Mouse (Mus musculus): ENCODE measurements around the gene Aqp7.
A peak's percentile ranks its signal among the peaks of the same experiment; 100 is the strongest.

The Aqp7 gene

DNA sequence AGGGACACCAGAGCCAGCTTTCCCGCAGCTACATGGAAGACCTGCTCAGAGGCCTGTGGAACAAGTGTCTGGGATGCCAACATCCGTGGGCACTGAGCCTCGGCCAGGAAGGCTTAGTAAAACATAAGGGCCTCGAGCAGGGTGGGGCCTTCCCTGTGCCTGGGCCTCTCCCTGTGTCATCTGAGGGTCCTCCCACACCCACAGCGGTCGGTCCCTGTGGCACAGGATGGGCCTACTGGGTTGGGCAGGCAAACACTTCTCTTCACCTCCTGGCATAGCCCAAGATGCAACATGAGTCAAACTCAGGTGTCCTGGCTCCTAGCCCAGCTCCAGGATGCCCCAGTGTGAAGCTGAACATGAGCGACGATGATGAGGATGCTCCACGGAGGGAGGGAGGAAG is 9.4 kb upstream of the Aqp7 start:
- no peak for DNase-seq (ENCODE audit: low read depth)

DNA sequence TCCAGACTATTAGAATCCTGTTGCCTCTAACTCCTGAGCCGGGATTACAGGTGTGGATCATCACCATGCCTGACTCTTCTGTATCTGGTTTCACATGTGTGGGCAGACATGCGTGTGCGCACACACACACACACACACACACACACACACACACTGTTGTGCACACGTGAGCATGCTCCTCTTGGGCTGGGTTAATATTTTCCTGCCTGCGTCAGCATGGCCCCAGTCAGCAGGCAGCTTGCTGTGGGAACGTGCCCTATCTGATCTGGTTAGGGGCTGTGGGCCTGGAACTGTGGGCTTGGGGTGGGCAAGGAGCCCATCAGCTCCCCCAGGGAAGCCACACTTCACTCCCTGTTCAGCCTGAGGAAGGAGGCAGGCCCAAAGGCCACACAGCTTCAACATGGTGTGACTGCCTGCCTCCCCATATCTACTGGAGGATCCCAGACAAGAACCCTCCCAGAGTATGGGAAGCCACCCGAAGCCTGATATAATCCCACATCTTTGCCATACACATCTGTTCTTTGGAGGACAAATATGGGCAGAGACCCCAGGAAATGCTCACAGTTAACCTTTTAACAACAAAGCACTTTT is 8.9 kb upstream of the Aqp7 start:
- no peak for DNase-seq (ENCODE audit: low read depth)

DNA sequence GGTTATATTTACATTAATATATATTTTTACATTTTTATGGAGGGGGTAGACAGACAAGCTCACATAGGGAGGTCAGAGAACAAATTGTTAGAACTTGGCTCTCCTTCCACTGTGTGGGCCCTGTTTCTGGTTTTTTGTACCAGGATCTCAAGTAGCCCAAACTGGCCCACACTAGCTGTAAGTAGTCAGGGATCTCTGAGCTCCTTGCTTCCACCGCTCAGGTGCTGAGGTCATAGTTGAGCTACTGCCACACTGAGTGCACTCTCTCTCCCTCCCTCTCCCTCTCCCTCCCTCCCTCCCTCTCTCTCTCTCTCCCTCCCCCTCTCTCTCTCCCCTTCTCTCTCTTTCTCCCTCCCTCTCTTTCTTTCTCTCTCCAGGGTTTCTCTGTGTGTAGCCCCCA is 8.3 kb upstream of the Aqp7 start:
- no peak for DNase-seq (ENCODE audit: low read depth)

DNA sequence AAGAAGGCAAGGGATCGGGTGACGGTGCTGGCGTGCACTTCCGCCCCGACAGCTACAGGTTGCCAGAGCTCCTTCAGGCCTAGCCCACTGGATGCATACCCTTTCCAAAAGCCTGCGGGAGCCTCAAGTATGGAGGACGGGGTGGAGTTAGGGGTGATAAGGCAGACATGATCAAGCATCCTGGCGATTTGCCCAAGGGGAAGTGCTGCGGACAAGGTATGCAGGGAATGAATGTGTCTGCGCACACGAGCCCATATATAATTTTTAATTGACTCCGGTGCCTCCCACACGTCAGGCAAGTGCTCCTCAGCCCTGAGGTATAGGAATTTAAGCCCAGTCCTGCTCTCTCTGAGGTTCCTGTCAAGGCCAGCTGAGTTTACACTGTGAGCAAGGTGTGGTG is 7.2 kb upstream of the Aqp7 start:
- DNase-seq (ENCODE audit: low read depth), result no peak

DNA sequence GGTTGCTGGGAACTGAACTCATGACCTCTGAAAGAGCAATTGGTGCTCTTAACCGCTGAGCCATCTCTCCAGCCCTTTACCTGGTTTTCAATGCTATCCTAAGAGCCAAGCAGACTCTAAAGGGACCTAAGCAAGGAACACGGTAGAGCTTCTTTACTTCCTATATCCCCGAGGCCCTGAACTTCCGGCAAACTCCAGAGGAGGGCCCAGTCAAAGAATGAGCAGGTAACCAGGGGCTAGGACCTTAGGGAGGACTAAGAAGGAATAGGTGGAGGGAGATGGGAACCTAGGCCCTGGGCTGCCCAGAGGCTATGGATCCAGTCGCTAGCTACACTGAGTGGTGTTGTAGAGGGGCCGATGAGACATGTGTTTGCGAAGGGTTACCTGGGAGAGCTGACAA is 3.8 kb upstream of the Aqp7 start:
- no peak for DNase-seq (ENCODE audit: low read depth)

DNA sequence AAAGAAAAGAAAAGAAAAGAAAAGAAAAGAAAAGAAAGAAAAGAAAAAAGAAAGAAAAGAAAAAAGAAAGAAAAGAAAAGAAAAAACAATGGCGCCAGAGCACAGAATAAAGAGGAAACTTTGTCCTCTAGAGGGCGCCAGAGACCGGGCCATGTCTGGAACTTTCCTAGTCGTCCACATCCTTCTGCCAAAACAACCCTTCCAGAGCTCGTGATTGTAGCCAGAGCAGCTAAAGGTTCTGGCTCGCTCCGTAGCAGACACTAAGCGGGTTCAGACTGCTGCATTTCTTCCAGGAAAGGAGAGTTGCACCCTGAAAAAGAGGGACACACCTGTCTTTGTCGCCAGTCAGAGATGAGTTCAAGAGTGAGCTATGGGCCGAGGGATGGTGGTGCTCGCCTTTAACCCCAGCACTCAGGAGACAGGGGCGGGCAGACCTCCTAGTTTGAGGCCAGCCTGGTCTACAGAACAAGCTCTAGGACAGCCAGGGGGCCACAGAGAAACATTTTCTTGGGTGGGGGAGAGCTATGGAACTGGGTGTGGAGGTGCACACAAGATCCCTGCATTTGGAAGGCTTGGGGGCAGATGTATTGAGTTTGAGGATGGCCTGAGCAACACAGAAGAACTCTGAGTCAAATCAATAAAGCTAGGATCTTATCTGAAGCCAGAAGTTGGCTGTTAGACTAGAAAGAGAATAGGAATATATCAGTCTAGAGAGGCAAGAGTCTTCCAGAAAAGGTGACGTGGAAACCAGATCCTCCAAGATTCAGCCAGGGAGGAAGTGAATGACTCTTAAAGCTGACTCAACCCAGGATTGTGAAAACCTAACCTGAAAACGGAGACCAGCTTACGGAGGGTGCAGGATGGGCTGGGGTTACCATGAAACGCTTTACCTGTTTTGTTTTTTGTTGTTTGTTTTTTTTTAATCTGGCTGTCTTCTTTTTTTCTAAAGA is 3.1 kb upstream of the Aqp7 start:
- peak; percentile 85 for DNase-seq (ENCODE audit: low read depth)

DNA sequence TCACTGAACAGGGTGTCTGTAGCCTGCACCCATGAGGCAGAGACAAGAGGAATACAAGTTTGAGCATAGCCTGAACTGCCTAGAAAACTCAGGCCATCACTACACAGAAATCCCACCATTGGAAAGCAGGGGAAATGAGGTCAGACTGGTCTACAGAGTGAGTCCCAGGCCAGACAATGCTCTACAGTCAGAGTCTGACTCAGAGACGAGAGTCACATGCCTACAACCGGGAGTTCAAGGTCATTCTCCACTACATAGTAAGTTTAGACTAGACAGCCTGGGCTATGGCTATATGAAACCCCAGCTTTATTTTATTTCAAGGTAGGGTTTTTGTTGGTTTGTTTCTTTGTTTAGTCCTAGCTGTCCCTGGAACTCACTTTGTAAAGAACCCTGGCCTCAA is 987 bp upstream of the Aqp7 start:
- no peak for DNase-seq (ENCODE audit: low read depth)

DNA sequence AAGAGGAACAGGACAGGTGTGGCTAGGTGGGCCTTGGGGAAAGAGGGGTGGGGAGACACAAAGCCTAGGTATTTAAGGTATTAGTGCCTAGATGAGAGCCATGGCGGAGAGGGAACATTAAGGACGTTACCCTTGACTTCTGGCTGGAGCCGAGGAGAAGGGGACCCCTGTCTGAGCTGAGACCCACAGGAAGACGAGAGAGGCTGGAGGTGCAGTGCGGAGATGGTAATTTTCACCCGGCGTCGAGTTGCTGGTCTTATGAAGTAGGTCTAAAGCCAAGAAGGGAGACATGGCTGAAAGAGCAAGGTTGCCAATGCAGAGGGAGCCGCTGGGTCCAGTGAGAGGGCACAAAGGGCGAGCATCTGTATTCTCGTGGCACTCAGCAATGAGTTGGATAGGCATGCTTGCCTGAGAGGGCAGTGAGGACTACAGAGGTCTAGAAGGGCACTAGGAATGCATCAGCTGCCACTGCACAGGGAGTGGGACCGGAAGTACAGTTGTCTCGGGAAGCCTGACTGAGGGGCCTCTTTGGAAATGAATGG is 1.6 kb downstream of the Aqp7 start:
- DNase-seq (ENCODE audit: low read depth), result no peak

DNA sequence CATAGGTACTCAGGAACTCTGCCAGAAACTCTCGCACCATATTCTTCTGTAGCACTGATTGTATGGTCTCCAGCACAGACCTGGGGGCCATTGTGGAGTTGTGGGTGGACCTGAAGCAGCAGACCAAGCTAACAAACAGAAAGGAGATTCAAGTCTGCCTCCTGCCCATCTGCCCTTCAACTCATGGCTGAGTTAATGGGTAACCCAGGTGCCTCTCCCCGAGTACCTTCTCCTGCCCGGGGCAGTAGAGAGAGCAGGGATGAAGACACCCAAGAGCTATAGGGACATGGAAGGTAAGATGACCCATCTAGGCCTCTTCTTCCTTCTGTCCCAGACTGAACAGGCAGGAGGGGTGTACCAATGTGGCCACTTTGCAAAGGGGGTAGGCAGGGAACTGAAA is 2.7 kb downstream of the Aqp7 start:
- DNase-seq (ENCODE audit: low read depth), result no peak

DNA sequence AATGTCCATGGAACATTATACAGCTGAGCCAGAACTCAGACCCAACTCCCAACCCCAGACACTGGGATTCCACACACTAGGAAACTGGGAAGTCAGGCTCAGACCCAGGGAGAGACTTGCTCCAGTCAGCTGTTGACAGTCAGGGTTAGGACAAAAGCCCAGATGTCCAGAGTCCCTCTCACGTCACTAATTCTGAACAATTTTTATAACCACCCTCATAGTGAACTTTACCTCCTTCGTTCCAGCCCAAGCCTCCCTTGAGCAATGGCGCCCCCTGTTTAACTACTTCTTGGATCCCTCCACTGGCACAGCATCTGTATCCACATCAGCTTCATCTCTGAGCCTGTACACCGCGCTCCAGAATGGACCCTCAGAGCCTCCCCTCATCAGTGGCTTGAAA is 4.0 kb downstream of the Aqp7 start:
- DNase-seq (ENCODE audit: low read depth), result no peak

DNA sequence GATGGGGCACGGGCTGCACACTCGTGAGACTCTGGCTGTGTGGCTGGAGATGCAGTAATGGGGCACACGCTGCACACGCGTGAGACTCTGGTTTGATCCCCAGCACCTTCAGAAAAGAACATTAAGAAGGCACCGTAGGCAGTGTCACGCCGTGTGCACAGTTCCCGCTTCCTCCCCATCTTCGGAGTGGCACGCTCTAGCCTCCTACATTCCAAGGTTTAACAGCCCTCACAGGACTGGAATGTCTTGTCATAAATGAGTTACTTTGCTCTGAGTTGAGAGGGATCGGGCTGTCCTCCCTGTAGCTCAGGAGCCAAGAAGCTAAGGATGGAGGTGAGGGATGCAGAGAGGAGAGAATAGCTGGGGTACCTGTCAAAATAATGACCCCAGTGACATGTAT is 5.1 kb downstream of the Aqp7 start:
- DNase-seq (ENCODE audit: low read depth), result no peak

DNA sequence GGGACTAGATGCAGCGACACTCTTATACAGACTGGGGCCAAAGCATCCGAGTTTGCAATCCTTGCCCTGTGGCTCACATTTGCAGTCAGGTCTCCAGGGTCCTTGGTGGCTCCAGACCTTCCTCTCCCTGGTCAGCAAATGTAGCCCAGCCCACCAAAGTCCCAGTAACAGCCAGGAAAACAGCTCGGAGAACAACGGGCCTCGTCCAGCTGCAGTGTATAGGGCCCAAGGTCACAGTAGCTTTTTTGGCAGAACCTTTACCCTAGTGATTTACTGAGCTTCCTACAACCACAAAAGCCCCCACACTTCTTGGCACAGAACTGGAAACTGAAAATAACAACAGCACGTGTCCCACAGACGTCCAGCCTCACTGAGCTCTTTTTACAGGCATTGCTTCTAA is 7.0 kb downstream of the Aqp7 start:
- no peak for DNase-seq (ENCODE audit: low read depth)

DNA sequence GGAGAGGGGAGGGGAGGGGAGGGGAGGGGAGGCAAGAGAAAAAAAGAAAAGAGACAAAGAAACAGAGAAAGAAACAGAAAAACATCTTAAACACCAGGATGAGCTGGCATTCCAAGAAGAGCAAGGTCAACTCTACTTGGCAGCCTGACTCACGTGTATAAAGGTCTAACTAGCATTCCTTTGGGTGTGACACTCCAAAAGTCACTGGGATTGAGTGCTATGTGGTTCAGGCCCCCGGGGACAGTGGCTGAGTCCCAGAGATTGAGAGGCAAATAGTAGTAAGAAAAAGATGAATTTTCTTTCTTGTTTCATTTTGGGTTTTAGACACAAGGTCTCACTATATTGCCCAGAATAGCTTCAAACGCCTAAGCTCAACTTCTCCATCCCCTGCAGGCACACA is 10.0 kb downstream of the Aqp7 start:
- no peak for DNase-seq (ENCODE audit: low read depth)

DNA sequence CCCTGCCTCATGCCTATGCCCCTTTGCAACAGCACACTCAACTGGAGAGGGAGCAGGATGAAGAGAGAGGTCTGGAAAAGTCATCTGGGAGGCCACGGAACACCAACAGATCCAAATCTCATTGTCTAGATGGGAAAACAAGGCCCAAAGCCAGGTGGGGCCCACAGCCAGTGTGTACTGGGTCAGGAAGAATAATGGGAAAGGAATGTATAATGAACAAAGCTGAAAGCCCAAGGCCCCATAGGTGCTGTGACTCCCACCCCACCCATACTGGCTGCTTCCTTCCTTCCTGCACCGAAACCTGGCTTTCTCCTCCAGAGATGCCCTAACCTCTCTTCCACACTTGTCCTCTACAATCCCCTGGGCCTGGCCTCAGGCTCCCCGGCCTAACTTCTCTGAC is 16.7 kb downstream of the Aqp7 start:
- no peak for DNase-seq (ENCODE audit: low read depth)

DNA sequence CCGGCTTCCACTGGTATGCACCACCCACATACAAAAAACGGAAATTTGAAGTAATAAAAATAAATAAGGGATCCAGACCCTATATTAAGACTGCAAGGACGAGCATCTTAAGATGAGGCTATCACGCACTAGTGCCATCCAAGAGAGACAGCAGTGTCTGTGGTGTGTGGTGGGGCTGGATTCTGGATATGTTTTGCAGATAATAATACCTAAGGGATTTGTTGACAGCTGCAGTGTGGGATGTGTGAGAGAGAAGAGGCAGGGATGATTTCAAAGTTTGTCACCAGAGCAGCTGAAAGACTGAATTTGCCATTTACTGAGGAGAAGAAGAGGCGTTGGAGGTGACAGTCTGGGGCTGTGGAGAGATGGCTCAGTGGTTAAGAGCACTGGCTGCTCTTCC is 18.6 kb downstream of the Aqp7 start:
- no peak for DNase-seq (ENCODE audit: low read depth)

DNA sequence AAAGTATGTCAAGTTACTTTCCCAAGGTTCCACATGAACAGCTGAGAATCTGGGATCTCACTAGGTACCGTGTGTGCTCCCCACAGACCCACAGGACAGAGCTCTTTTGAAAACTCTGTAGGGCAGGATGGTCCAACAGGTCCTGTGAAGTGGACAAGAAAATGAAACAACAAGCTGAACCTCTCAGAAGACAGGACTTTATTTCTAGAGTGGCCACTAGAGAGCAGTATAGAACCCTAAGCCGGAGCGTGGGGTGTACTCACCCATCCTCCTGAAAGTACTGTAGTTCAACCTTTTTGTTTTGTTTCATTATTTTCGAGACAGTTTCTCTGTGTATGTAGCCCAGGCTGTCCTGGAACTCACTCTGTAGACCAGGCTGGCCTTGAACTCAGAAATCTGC is 19.7 kb downstream of the Aqp7 start:
- peak; percentile 42 for DNase-seq (ENCODE audit: low read depth)

DNA sequence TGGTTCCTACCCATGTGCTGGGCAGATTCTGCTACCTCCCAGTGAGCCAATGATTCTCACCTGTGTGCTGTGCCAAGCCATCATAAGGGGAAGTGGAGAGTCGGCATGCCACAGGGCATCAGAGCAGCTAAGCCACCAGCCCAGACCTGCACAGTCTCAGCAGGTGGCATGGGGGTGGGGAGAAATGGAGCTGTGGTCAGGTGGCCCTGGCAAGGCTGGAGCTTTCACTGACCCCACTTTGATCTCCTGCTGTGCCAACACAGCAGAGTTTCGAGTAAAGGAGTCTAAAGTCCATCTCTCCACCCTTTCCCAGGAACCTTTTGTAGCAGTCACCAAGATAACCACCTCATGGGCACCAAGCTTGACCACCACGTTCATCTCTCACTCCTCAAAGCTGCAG is 20.1 kb downstream of the Aqp7 start:
- DNase-seq (ENCODE audit: low read depth), result no peak

DNA sequence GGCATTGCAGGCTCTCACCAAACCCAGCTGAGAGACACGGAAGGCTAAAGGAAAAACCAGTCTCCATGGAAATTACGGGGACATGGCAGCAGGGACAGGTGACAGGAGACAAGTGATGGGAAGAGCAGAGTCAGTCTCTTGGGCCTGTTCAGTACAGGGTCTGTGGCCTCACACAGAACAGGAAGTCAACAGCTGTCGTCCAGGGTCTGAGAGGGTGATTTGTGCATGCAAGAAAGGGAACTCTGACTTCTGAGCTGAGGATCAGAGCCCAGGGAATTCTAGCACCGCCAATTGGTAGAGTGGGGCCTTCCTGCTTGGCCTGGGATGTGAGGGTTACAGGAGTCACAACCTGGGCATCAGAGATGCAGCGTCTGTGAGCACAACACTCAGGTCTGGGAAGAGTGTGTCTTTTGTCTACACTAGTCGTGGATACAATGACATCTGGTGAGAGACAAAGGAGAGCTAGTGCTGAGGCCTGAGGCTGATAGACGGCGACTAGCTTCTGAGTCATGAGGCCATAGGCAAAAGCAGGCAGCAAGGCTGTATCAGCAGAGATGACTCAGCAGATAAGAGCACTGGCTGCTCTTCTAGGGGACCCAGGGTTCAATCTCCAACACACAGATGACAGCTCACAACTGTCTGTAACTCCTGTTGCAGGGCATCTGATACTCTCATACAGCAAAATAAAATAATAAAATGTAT is 21.7 kb downstream of the Aqp7 start:
- peak; percentile 54 for DNase-seq (ENCODE audit: low read depth)

DNA sequence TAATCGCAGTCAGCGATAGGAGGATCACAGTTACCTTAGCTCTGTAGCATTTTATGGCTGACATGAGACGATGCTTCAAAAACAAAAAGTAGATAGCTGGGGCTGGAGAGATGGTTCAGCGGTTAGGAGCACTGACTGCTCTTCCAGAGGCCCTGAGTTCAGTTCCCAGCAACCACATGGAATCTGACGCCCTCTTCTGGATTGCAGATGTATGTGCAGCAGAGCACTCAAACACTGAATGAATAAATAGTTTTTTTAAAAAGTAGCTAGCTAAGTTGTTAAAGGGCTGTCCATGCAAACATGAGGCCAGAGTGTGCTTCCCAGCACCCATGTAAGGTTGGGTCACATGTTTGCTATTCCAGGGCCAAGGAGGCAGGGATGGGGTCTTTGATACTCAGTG is 26.8 kb downstream of the Aqp7 start:
- no peak for DNase-seq (ENCODE audit: low read depth)

DNA sequence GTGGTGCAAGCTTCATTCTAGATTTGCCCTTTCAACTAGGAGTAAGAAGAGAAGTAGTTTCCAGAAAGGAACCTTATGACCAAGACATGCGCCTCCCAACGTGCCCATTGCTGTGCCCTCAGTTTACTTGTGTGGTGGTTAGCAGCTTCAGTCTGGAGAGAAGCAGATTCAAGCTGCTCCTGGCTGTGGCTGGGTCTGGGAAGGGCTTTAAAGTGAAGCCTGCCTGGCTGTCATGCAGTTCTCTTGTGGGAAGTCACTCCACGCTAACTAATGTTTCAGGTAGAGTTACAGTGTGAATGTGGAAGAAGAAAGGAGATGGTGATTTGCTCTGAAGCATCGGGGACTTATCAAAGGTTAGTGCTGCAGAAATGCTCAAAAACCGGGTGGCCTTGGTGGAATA is 32.1 kb downstream of the Aqp7 start:
- no peak for DNase-seq (ENCODE audit: low read depth)

DNA sequence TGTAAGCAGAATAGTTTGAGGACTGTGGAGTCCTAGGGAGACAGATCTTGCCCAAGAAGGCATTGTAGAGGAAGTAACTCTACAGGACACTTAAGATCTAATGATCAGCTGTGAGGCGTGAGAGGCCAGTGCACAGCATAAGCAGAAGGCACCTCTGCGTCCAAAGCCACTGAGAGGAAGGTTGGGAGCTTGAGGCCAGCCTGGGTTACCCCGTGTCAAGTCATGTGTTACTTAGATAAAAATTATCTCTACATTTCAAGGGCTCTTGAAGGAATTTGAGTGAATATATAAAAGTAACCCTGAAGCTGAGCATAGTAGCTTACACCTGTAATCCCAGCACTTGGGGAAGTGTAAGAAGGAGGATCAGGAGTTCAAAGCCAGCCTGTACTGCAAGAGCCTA is 34.6 kb downstream of the Aqp7 start:
- DNase-seq (ENCODE audit: low read depth), result no peak

DNA sequence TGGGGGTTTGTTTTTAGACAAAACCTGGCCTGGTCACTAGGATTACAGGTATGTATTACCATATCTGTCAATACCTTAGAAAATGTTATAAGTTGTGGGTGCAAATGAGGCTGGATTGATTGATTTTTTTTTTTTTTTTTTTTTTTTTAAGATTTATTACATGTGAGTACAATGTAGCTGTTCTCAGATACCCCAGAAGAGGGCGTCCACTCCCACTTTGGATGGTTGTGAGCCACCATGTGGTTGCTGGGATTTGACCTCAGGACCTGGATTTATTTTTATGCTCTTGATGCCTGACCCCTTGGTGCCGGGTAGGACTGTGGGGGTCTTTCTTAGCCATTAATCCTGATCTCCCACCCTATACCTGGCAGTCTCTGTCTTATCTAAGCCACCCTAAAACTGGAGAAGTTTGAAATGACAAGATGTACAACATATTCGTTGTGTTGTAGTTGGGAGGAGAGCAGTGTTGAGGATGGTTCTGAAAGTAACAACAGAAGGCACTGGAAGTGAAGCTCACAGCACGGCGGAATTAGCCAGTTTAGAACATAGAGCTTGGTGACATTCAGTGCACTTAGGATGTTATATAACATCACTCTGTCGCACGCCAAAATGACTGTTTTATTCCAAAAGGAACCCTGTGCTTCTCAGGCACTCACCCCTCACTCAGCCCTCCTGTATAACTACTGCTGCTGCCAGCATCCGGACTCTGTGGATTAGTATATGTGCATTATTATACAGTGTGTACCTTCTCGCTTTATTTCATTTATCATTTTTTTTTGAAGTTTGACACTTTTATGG is 46.9 kb downstream of the Aqp7 start:
- no peak for DNase-seq (ENCODE audit: low read depth)
